Mouse (Mus musculus): ENCODE measurements around the gene Rfc4. TPM values are rescaled to one million over a fixed set of nuclear protein-coding genes. Genes with fewer than 3 reads are reported as not detected.

The Rfc4 gene
- polyA plus RNA-seq (2012; rRNA removed; ENCODE audit: low replicate concordance) = 0.60 and 0.67 TPM in 2 replicates

DNA sequence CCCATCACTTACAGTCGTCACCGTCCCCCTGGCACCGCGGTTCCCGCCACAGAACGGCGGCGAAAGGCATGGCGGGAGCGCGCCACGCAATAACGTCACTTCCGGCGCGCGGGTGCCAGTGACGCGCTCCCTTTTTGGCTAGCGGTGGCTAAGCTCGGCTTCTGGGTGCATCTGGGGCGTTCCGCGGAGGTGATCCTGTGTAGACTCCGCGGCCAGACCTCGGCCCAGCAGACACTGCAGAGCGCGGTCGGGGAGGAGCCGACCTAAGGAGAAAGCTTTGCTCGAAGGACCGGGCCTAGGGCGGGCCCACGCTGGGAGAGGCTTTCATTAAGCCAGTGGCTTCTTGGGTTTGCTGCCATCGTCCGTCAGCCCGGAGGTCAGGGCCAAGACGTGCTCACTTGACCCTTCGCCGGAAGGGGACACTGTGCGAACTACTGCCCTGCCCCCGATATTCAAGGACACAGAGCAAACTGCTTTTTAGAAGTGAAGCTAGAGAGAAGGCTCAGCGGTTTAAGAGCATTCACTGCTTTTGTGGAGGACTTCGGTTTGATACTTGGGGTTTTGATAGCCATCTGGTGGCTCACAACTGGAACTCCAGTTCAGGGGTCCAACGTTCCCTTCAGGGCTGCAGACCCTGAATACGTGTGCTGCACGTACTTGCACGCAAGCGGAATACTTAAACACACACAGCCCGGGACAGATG lies at the start of gene Rfc4:
TSS of gene Rfc4 (minus strand) at position 65 of the 703 bp plus-strand sequence.

DNA sequence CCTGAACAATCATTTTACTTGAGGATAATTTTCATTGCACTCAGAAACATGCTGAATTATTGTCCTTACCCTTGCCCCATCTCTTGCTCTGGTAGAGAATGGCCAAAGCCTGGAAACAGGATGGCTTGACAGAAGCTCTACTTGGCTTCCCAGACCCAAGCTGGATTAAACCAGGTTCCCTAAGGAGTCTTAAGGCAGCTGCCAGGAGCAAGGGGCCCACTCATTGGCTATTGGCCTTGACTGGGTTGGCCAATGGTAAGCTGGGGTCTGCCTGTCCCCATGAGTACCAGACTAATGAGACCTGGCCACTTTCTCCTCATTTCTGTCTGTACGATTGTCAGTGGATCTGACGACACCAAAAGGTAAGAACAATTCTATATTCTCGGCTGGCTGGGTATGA lies 18.7 kb upstream of the Rfc4 start, which contains the start of gene Adipoq:
TSS of gene Adipoq (plus strand) at position 257 of the 400 bp plus-strand sequence.

DNA sequence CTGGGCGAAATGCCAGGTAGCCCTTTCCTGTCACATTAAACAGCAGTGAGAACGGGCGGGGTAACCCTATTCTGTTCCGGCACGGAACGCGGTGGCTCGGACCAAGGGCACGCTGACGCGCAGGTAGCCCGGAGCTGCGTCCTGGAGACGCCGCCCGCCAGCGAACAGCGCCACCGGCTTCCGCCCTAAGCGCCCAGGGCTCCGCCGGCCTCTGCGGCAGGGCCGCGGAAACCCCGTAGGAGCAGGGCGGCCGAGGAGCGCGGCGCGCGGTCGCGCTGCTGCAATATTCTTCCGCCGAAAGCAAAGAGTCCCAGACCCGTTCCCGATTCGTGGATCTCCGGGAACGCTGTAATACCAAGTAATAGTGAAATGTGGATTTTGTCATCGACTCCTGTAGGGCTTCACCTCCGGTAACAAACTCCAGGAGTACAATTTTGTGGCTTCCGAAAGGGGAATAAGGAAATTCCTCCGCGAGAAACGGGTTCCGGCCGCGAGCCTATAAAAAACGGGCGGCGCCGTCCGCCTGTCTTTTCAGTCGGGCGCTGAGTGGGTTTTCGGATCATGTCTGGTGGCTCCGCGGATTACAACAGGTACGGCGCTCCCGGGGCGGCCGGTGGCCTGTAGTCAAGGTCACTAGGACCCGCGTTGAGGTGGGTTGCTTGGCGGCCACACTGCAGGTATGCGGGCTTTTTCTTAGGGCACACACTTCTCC lies 20.1 kb downstream of the Rfc4 start, which contains the start of gene Eif4a2:
TSS of gene Eif4a2 (plus strand) at position 214 of the 712 bp plus-strand sequence.

Other genes starting within 250 kb of the Rfc4 start
- gene Ahsg, start 236.5 kb downstream of the Rfc4 start, polyA plus RNA-seq (2012; rRNA removed; ENCODE audit: low replicate concordance) = 4.6 and 4.9 TPM in 2 replicates
- 0.32 TPM in 2 replicates for gene Fetub, start 209.4 kb downstream of the Rfc4 start, polyA plus RNA-seq (2012; rRNA removed; ENCODE audit: low replicate concordance)
- gene Hrg, start 176.7 kb downstream of the Rfc4 start, polyA plus RNA-seq (2012; rRNA removed; ENCODE audit: low replicate concordance) = 0.22 TPM in 1 of 2 replicates, not detected in the other
- 2.1 and 9.5 TPM in 2 replicates for gene Kng2, start 98.3 kb downstream of the Rfc4 start, polyA plus RNA-seq (2012; rRNA removed; ENCODE audit: low replicate concordance)
- gene Kng1, start 69.9 kb downstream of the Rfc4 start, polyA plus RNA-seq (2012; rRNA removed; ENCODE audit: low replicate concordance) = 0.23 and 0.27 TPM in 2 replicates
- 156 and 191 TPM in 2 replicates for gene Eif4a2, start 20.3 kb downstream of the Rfc4 start, polyA plus RNA-seq (2012; rRNA removed; ENCODE audit: low replicate concordance)
- 1,213 and 4,906 TPM in 2 replicates for gene Adipoq, start 18.8 kb upstream of the Rfc4 start, polyA plus RNA-seq (2012; rRNA removed; ENCODE audit: low replicate concordance)
- 9.1 and 21.5 TPM in 2 replicates for gene St6gal1, start 97.0 kb upstream of the Rfc4 start, polyA plus RNA-seq (2012; rRNA removed; ENCODE audit: low replicate concordance)